Mouse (Mus musculus): ENCODE data around the gene 4921501E09Rik. TPM values are rescaled to one million over a fixed set of nuclear protein-coding genes. Genes with fewer than 3 reads are reported as not detected.

The 4921501E09Rik gene
- polyA plus RNA-seq, 1 experiment from 2014 or later = not detected

Other genes starting within 250 kb of the 4921501E09Rik start
- 13.2 and 13.9 TPM in 2 replicates for gene Zfp799, start 237.8 kb downstream of the 4921501E09Rik start, polyA plus RNA-seq (2016; fragmentation: Nextera tagmentation; extraction: Ambion mirVana)
- 7.1 and 8.7 TPM in 2 replicates for gene Zfp870, start 176.4 kb downstream of the 4921501E09Rik start, polyA plus RNA-seq (2016; fragmentation: Nextera tagmentation; extraction: Ambion mirVana)
- not detected in 2 replicates for gene Cyp4f14, start 150.7 kb downstream of the 4921501E09Rik start, polyA plus RNA-seq (2016; fragmentation: Nextera tagmentation; extraction: Ambion mirVana)
- gene Cyp4f13, start 120.7 kb downstream of the 4921501E09Rik start, polyA plus RNA-seq (2016; fragmentation: Nextera tagmentation; extraction: Ambion mirVana) = 2.1 and 3.3 TPM in 2 replicates
- gene Zfp472, start 102.2 kb downstream of the 4921501E09Rik start, polyA plus RNA-seq (2016; fragmentation: Nextera tagmentation; extraction: Ambion mirVana) = 12.0 and 15.1 TPM in 2 replicates
- gene Zfp952, start 74.9 kb downstream of the 4921501E09Rik start, polyA plus RNA-seq (2016; fragmentation: Nextera tagmentation; extraction: Ambion mirVana) = 13.1 and 13.3 TPM in 2 replicates
- 15.3 and 18.4 TPM in 2 replicates for gene Zfp763, start 34.7 kb downstream of the 4921501E09Rik start, polyA plus RNA-seq (2016; fragmentation: Nextera tagmentation; extraction: Ambion mirVana)
- gene Zfp563, start 21.3 kb upstream of the 4921501E09Rik start, polyA plus RNA-seq (2016; fragmentation: Nextera tagmentation; extraction: Ambion mirVana) = 7.3 and 7.5 TPM in 2 replicates
- 0.04 TPM in 1 of 2 replicates, not detected in the other for gene Morc2b, start 71.6 kb upstream of the 4921501E09Rik start, polyA plus RNA-seq (2016; fragmentation: Nextera tagmentation; extraction: Ambion mirVana)
- not detected in 2 replicates for gene Olfr55, start 100.4 kb upstream of the 4921501E09Rik start, polyA plus RNA-seq (2016; fragmentation: Nextera tagmentation; extraction: Ambion mirVana)
- not detected in 2 replicates for gene Olfr239, start 123.2 kb upstream of the 4921501E09Rik start, polyA plus RNA-seq (2016; fragmentation: Nextera tagmentation; extraction: Ambion mirVana)
- gene Olfr1564, start 153.6 kb upstream of the 4921501E09Rik start, polyA plus RNA-seq (2016; fragmentation: Nextera tagmentation; extraction: Ambion mirVana) = not detected in 2 replicates
- gene Zfp955a, start 187.1 kb upstream of the 4921501E09Rik start, polyA plus RNA-seq (2016; fragmentation: Nextera tagmentation; extraction: Ambion mirVana) = 18.4 and 18.5 TPM in 2 replicates
- gene Olfr63, start 196.6 kb upstream of the 4921501E09Rik start, polyA plus RNA-seq (2016; fragmentation: Nextera tagmentation; extraction: Ambion mirVana) = 0.05 and 0.06 TPM in 2 replicates
- 10.2 and 11.6 TPM in 2 replicates for gene Zfp955b, start 221.5 kb upstream of the 4921501E09Rik start, polyA plus RNA-seq (2016; fragmentation: Nextera tagmentation; extraction: Ambion mirVana)